Mouse (Mus musculus) brain, embryonic 14.5 days (tissue): ENCODE data around the gene Ptprr.

Experiments
- CTCF ChIP-seq: fragments of 200-500 bp; IDR thresholded peaks from 2 replicates; pipeline ENCODE4 v1.5.1; 2012; ENCODE audit warnings: inconsistent platforms, mild to moderate bottlenecking, moderate library complexity, borderline replicate concordance; ENCODE audit not compliant: insufficient read depth, insufficient read length; ENCODE audit errors: extremely low read depth
- POLR2A ChIP-seq: fragments of 200-500 bp; IDR thresholded peaks from 2 replicates; pipeline ENCODE4 v1.6.1; 2012; ENCODE audit warnings: mild to moderate bottlenecking, inconsistent platforms, borderline replicate concordance; ENCODE audit not compliant: poor library complexity, insufficient read depth, insufficient read length, severe bottlenecking; ENCODE audit errors: extremely low read depth

DNA sequence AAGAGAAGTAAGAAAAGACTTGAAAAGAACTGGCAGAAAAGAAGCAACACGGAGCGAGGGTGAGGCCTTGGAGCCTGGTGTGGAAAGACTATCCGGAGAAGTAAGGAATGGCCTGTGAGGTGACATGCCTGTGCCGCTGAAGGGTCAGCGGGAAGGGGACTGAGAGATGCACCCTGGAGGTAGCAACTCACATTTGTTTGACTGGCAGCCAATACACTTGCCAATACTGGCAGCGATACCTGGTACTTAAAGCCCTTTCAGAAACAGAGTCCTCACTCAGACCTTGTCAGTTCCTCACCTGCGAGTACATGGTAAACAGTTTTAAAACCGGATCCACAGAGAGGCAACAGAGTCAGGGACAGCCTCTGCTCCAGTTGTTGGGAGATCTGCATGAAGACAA is 122.2 kb downstream of the Ptprr start:
- TF ChIP-seq POLR2A, result no peak
- no peak for TF ChIP-seq CTCF
